Mouse (Mus musculus) neural tube, embryonic 10.5 days (tissue): ENCODE results near the gene Atp8a2.

Experiments
- DNase-seq: peaks from one replicate; pipeline ENCODE4 v3.0.0-alpha.2; 2017; ENCODE audit warnings: low spot score; ENCODE audit errors: extremely low spot score

The Atp8a2 gene

GRCm38 (mm10) chr14:59799511-59799910, 397.5 kb downstream of the Atp8a2 start:
- DNase-seq = no peak

DNA sequence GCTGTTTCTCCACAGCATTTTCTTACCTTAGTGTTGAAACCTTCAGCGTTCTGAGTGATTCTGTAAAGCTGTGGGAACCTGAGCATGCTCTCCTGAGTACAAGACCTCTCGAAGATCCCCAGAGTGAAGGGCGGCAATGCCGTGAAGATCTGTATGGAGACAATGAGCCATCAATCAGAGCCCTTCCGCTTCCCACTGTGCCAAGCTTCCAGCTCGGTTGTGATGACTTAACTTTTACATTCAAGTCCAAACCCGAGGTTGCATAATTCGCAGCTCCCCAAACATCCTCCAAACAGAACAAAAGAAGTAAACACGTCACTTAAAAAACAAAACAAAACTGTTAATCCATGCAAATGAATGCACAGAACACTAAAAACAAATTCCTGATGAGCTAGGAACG, 403.1 kb downstream of the Atp8a2 start:
- no peak for DNase-seq

GRCm38 (mm10) chr14:59783348-59784341, 413.3 kb downstream of the Atp8a2 start:
- DNase-seq = no peak

- no peak for DNase-seq
Measured at GRCm38 (mm10) chr14:59780391-59780790, 416.6 kb downstream of the Atp8a2 start.

GRCm38 (mm10) chr14:59762227-59762626, 434.8 kb downstream of the Atp8a2 start:
- DNase-seq = no peak

GRCm38 (mm10) chr14:59759900-59760493, 437.0 kb downstream of the Atp8a2 start:
- no peak for DNase-seq

DNA sequence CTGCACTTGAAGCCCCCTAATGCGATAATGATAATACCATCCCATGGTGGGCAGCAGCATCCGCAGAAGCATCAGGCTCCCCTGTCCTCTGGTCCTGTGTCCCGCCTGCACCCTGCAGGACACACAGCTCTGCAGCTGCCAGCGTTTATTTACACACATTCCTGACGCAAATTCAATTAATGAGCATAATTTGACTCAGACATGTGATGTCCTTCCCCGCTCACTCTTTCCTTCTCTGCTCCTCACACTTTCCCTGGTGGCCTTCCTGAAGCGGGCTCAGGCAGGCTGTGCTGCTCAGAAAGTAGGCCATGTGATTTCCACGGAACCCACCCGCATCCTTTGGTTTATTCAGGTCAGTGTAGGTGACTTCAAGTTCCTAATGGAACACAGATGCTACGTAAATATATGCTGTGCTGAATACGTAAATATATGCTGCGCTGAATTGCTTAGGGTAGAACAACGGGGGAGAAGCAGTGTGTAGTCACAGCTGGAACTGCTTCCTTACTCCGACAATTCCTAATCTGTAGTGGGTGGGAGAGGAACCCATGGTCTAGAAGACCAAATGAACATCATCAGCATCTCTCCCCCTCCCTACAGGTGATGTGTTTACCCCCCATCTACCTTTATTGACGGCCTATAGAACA, 437.7 kb downstream of the Atp8a2 start:
- DNase-seq = peak; percentile 26

DNA sequence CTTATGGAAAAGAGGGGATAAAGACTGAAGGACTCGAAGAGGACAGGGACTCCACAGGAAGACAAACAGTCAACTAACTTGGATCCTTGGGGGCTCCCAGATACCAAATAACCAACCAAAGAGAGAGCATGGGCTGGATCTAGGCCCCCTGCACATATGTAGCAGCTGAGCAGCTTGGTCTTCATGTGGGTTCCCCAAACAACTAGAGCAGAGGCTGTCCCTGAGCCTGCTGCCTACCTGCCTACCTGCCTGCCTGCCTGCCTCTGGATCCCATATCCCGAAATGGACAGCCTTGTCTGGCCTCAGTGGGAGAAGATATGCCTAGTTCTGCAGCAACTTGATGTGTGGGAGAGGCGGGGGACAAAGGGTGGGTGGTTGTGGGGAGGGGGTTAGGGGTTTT, 444.6 kb downstream of the Atp8a2 start:
- DNase-seq = no peak

GRCm38 (mm10) chr14:59750005-59750404, 447.0 kb downstream of the Atp8a2 start:
- no peak for DNase-seq

GRCm38 (mm10) chr14:59745676-59746075, 451.3 kb downstream of the Atp8a2 start:
- no peak for DNase-seq

DNA sequence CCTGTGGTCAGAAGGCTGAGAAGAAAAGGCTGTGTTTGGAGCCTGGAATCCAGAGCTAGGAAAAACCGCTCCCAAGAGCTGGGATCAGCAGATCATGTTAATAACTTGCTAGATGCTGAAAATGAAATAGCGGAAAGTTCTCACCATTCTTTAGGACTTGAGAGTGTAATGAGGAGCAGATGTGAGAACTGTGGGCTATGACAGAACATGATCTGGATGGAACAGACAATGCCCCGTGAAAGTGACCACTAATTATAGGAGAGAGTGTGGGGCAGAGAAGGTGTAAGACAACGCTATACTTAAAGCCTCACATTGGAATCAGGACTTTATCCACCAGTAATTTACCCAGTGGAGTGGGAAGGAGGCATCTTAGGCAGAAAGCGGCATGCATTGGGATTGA, 455.2 kb downstream of the Atp8a2 start:
- no peak for DNase-seq

DNA sequence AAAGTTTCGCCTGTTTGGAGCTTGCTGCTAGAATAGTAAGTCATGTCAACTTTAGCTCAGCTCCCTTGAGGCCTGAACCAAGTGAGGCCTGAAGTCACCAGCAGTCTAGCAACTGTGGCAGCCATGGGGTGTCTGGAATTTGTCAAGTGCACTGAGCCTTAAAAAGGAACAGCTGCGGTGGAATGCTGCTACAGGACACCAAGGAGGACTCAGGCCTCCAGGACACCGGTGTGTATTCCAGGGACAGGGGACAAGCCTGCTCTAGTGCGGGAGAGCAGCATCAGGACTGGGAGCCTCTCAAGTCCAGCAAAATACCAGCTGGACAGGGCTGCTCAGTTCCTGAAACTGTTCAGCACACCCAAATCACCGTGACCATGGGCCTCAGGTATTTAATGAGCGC, 457.5 kb downstream of the Atp8a2 start:
- DNase-seq = no peak

DNA sequence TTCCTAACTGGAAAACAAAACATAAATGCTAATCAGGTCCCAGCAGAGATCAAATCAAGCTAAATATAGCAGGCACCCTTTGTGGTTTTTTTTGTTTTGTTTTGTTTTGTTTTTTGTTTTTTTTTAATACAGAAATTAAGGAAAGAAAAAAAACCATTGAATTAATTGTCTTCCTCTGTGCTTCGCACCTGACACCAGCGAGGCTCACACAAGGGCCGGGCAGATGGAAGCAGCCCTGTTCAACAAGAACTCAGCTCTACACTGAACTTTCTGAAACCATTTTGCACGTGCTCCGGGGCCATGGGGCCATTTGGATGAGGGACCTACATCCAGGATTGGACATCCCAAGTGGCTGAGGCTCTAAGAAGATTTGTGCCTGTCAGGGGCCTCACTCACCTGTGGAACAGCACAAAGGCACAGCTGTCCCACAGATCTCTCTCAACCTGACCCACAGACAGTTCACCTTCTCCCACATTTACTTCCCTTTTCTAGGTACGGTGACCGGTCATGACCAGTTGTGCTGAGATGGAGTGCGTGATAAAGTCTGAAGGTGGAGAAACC, 459.2 kb downstream of the Atp8a2 start:
- DNase-seq = no peak

DNA sequence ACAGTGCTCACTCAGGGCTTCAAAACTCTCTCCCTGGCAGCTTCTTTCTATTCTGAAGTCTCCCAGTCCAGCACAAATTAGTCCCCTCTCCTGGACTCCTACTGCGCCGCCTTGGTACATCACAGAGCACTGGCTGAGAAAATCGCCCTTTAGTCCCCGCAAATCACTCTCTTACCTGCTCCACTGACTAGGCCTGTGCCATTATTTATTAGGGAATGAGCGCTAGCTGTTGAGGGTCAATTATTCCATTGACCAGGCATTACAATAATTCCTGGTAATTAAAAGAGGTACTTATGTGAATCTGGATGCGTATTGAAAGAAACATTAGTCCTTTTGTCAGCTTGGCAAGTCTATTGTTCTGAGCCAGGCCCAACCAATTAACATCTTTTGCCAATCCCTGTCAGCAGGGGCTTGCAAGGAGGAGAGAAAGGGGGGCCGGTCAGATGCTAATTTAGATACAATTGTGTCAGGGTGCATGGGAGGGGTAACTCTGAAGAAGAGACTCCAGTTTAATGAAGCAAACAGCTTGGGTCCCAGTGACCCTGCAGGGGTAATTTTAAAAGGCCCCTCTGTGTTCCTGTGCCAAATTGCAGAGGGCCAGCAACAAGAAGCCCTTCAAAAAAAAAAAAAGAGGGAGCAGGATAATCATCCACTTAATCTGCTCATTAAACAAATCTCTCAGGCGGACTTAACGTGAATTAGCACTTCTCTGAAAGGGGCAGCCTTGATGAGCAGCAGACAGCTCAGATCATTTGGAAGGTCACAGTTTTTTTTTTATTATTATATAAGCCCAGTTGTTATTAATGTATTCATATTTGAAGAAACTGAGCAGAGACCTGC, 459.9 kb downstream of the Atp8a2 start:
- DNase-seq = no peak

DNA sequence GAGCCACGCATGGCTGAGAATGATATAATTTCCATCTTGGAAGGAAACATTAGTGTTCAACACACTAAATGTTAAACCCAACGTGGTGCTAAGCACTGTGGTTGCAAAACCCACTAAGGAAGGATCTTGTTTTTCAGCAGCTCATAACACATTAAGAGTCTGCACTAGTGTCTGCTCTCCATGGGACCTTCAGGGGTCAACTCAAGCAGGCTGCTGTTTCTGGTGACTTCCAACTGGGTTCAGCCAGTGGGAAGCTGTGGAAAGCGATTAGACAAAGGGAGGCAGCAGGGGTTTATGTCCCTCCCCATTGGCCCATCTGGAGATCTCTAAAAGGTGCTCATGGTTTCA, 467.0 kb downstream of the Atp8a2 start:
- DNase-seq = no peak

GRCm38 (mm10) chr14:59729298-59730042, 467.5 kb downstream of the Atp8a2 start:
- DNase-seq = no peak

DNA sequence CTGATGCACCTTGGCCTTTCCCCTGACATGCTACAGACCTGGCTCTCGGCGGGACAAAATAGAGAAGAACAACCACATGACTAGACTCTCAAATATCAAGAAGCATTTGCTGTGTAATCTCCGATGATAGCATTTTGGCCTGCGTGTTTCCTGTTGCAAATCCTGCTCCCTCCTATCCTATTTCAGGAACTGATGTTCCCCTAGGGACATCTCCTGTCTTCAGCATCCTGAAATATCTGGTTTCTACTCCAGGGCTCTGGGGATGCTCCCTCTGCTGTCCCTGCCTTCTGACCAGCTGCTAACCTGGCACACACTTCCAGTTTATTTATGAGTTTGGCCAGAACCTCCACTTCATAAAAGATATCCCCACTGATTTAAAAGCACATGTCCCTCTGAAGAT, 470.0 kb downstream of the Atp8a2 start:
- no peak for DNase-seq

DNA sequence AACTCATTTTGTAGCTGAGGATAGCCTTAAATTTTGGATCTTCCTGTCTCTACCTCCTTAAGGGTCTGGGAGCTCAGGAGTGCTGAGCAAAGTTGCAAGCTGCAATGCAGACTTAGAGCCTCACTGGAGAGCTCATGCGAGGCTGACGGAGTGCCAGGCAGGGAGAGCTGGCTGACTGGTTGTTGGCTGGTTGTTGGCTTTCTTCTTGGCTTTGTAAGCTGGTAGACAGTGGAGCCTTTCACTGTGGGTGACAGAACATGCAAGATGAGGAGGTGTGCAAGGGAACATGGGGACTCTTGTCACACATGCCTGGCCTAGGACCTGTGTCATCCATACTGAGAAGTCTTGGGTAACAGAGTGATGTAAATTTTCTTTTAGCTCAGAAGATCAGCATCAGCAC, 473.8 kb downstream of the Atp8a2 start:
- no peak for DNase-seq

DNA sequence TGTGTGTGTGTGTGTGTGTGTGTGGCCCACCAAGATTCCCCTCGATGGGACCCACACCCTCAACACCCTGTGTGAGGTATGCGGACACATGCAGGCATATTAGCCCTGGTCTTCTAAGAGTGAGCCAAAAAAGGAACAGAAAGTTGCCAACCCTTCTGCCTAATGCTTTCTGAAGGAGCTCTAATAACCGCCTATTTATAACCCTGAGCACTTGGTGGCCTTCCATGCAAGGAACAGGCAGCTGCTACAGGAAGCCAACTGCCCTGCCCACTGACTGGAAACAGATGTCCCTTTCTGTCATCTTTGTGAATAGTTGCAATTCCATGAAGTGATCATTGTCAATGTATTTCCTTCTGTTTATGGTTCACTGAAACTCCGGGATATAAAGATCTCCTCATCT, 475.0 kb downstream of the Atp8a2 start:
- no peak for DNase-seq

- no peak for DNase-seq
Measured at GRCm38 (mm10) chr14:59721356-59721755, 475.6 kb downstream of the Atp8a2 start.
